Mouse (Mus musculus) brain, embryonic 14.5 days (tissue): ENCODE data around the gene Fam196a.

ENCODE experiments used
- CTCF ChIP-seq: fragments of 200-500 bp; IDR thresholded peaks from 2 replicates; pipeline ENCODE4 v1.5.1; 2012; ENCODE audit warnings: inconsistent platforms, mild to moderate bottlenecking, moderate library complexity, borderline replicate concordance; ENCODE audit not compliant: insufficient read depth, insufficient read length; ENCODE audit errors: extremely low read depth
- POLR2A ChIP-seq: fragments of 200-500 bp; IDR thresholded peaks from 2 replicates; pipeline ENCODE4 v1.6.1; 2012; ENCODE audit warnings: mild to moderate bottlenecking, inconsistent platforms, borderline replicate concordance; ENCODE audit not compliant: poor library complexity, insufficient read depth, insufficient read length, severe bottlenecking; ENCODE audit errors: extremely low read depth

- TF ChIP-seq CTCF (no peak), POLR2A (no peak)
These were observed 5.5 kb upstream of the Fam196a start for GRCm38 (mm10) chr7:134943701-134944100.
